ENCODE assay signal across 17 mouse cellular contexts in genomic region chr10:69221955-69222354, GRCm38 (mm10). TPM values are rescaled to one million over a fixed set of nuclear protein-coding genes. Genes with fewer than 3 reads are reported as not detected.
A peak's percentile ranks its signal among the peaks of the same experiment; 100 is the strongest.
DNase-seq lines count a peak whose midpoint lies in the region; ATAC-seq and TF ChIP-seq lines count a peak whose summit lies in the region.
"Had no signal": no experiment of that assay in that cellular context is flagged by ENCODE, and none has a peak within 500 bp of the region (broad histone marks: within the 10 kb centered on the region; RNA-seq: fewer than 3 reads in every experiment).

No protein-coding gene starts in this region.

- no peak for DNase-seq in gastrocnemius, adult 2 months
- no peak for DNase-seq in gastrocnemius, postnatal 4 days (ENCODE audit: low spot score in 2 of 2)
- DNase-seq in 3T3-L1 (ENCODE audit: low read depth, low spot score), result peak; percentile 6
- DNase-seq in hindbrain, embryonic 10.5 days (ENCODE audit: low spot score), result no peak
- no peak for DNase-seq in thymus, postnatal 0 days (ENCODE audit: low spot score)
- DNase-seq in adrenal gland, adult (ENCODE audit: inconsistent age in 2 of 2, low spot score in 1 of 2), result no peak
- DNase-seq: cerebellum, adult 8-10 months; embryo, embryonic 11 days; kidney, adult 2 months; layer of hippocampus, postnatal 36 days; lung, adult 18-20 months; lung, postnatal 4 days; thymus, adult 2 months had no signal

- peak overlapping the region; percentile 48; the same call in 1 of the 2 replicates for H3K27ac ChIP-seq in gastrocnemius, adult 2 months
- H3K27ac ChIP-seq in heart, embryonic 16.5 days (ENCODE audit: low read length), result peak overlapping the region; percentile 33
- H3K27ac ChIP-seq in hindbrain, embryonic 10.5 days, result no peak overlapping the region
- H3K27ac ChIP-seq: forebrain, embryonic 13.5 days; hindbrain, postnatal 0 days had no signal

- H3K4me3 ChIP-seq in gastrocnemius, adult 2 months, result no peak overlapping the region
- H3K4me3 ChIP-seq in heart, embryonic 16.5 days (ENCODE audit: low read length), result no peak overlapping the region
- H3K4me3 ChIP-seq in hindbrain, embryonic 10.5 days, result no peak overlapping the region
- H3K4me3 ChIP-seq: forebrain, embryonic 13.5 days had no signal

- no peak; the same call in 1 of the 2 replicates for ATAC-seq in heart, embryonic 16.5 days (replicated peaks; ENCODE audit: extremely low read depth, insufficient read depth, low FRiP score)
- peak; percentile 67 for ATAC-seq in megakaryocyte, adult 5-6 weeks (ENCODE audit: poor library complexity, severe bottlenecking)
- ATAC-seq: forebrain, embryonic 13.5 days; hindbrain, postnatal 0 days had no signal

- no peak for TF ChIP-seq CTCF in gastrocnemius, adult 2 months (IDR thresholded peaks at IDR 0.05)

- H3K4me1 ChIP-seq in heart, embryonic 16.5 days (ENCODE audit: control insufficient read depth, insufficient read depth, low read length), result peaks cover 43% of the 10 kb centered on the region
- H3K4me1 ChIP-seq in hindbrain, embryonic 10.5 days (replicated peaks), result 0 out of 2 replicates have a peak, but pooled peaks cover 5% of the 10 kb centered on the region
- H3K4me1 ChIP-seq: forebrain, embryonic 13.5 days had no signal

- intact Hi-C loops in gastrocnemius, adult 2 months (cut with DNase I), result no loop called here

- 42% methylated on average over 3 of the region's 3 CpGs for WGBS in heart, embryonic 16.5 days
- WGBS in hindbrain, embryonic 10.5 days, result 84% methylated on average over 3 of the region's 3 CpGs

- H3K9me3 ChIP-seq in heart, embryonic 16.5 days (replicated peaks; ENCODE audit: control insufficient read depth, low read length), result no peaks in the 10 kb centered on the region
- no peaks in the 10 kb centered on the region for H3K9me3 ChIP-seq in hindbrain, embryonic 10.5 days
- H3K9me3 ChIP-seq: forebrain, embryonic 13.5 days had no signal

- peaks cover 5% of the 10 kb centered on the region; the same call in 1 of the 2 replicates for H3K36me3 ChIP-seq in heart, embryonic 16.5 days (ENCODE audit: control insufficient read depth, insufficient read depth)
- peaks cover 30% of the 10 kb centered on the region for H3K36me3 ChIP-seq in hindbrain, embryonic 10.5 days

- H3K4me2 ChIP-seq in heart, embryonic 16.5 days (ENCODE audit: low read depth, low read length), result 0 out of 2 replicates have a peak overlapping the region, but pooled peaks have one; percentile 10
- H3K4me2 ChIP-seq: forebrain, embryonic 13.5 days had no signal

- H3K27me3 ChIP-seq in heart, embryonic 16.5 days (ENCODE audit: control insufficient read depth, insufficient read depth, low read length), result no peaks in the 10 kb centered on the region
- no peaks in the 10 kb centered on the region for H3K27me3 ChIP-seq in hindbrain, embryonic 10.5 days (ENCODE audit: insufficient read depth, poor library complexity, severe bottlenecking)
- H3K27me3 ChIP-seq: forebrain, embryonic 13.5 days had no signal

- no peak overlapping the region for H3K9ac ChIP-seq in heart, embryonic 16.5 days (ENCODE audit: low read length)
- H3K9ac ChIP-seq: forebrain, embryonic 13.5 days had no signal

RNA-seq across cellular contexts. Expression of gene A930033H14Rik, which starts 9.1 kb away (rescaled TPM):
- 1 to 10 TPM; 3.4 to 5.1 TPM for total RNA-seq in gastrocnemius, adult 2 months (2021)
- total RNA-seq in gastrocnemius, postnatal 4 days (2021), result 1 to 10 TPM; 6.2 to 8.3 TPM
- 1.4 and 1.9 TPM in 2 replicates for polyA plus RNA-seq in heart, embryonic 16.5 days (2015; fragmentation: Nextera tagmentation; extraction: Ambion mirVana)
- total RNA-seq in megakaryocyte, adult 5-6 weeks (2015), result 0.33 and 1.1 TPM in 2 replicates
- total RNA-seq in megakaryocyte, adult 5-6 weeks (2017), result 0.37 TPM in 2 replicates
- 0.81 and 0.96 TPM in 2 replicates for polyA plus RNA-seq in hindbrain, embryonic 10.5 days (2016; fragmentation: Nextera tagmentation; extraction: Ambion mirVana)
- 0.36 TPM in 2 replicates for polyA plus RNA-seq in thymus, postnatal 0 days (2015; fragmentation: Nextera tagmentation; extraction: Ambion mirVana)
